Mouse (Mus musculus) heart, adult 10 weeks (tissue): ENCODE results near the gene Qrfp. TPM values are rescaled to one million over a fixed set of nuclear protein-coding genes. Genes with fewer than 3 reads are reported as not detected.

Source experiments
- polyA plus RNA-seq: library from polyadenylated mRNA; stranded (reverse); fragments of 350-450 nt; fragmentation: Illumina TruSeq; extraction: RNeasy Lipid Tissue Mini Kit (QIAGEN cat#74804); gene quantifications from one replicate; pipeline ENCODE4 v1.2.3, GENCODE M21; 2014; ENCODE audit warnings: low read depth, low replicate concordance

The Qrfp gene
- not detected for polyA plus RNA-seq

DNA sequence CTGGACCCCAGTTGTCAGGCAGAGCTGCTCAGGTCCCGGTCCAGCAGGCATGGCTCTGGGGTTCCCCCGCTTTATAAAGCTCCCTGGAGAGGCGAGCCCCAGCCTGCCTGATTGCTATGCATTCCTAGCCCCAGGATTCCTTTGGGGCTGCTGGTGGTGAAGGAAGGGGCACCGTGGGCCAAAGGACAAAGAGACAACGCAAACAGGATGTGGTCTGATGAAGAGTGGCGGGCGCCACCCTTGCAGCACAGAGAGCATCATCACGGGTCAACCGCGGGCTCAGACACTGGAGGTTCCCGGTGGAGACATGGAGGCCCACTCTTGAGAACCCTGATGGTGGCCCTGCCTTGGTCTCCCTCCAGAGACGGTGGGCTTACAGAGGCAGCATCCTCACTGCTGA is at the start of gene Qrfp:
Qrfp (minus strand) TSS at position 137 of the 400 bp plus-strand sequence.

DNA sequence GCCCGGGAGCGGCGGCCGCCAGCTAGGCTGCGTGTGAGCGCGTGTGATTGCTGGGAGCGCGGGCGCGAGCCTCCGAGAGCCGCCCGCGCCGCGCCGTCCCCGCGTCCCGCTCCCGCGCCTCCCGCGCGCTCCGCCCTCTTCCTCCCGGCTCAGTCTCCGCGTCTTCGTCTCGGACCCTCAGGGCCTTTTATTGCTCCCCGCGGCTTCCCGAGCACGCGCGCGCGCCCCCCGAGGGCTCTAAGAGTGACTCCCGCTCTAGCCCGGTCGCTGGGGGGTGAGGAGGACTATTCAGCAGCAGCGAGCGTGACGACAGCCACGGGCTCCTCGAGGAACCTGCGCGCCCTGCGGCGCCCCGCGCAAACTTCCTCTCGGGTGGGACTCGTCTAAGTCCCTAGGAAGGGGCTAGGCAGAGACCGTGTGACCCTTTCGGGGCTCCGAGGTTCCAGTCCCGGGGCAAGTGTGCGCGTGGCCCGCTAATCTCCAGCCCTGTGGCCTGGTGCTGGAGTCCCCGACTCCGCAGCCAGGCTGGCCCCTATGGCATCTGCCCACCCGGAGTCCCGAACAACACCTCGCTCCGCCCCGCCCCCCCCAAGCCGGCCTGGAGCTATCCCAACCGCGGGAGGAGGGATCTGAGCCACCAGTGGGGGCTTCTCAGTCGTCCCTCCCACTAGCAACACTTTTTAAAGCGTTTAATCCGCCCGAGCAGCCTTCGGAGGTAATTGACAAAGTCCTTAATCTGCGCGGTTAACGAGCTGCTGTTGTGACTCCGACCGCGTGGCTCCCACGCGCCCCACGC is 35.7 kb upstream of the Qrfp start, which contains the start of gene Fibcd1:
Fibcd1 (minus strand) TSS at position 110 of the 796 bp plus-strand sequence.

Other genes with a start within 250 kb of the Qrfp start
- gene Fubp3, start 237.9 kb downstream of the Qrfp start, polyA plus RNA-seq: 10.9 TPM
- not detected for gene Prdm12, start 170.5 kb downstream of the Qrfp start, polyA plus RNA-seq
- 16.3 TPM for gene Exosc2, start 139.9 kb downstream of the Qrfp start, polyA plus RNA-seq
- 31.3 TPM for gene Abl1, start 122.2 kb downstream of the Qrfp start, polyA plus RNA-seq
- not detected for gene Fibcd1, start 35.4 kb upstream of the Qrfp start, polyA plus RNA-seq
- 0.68 TPM for gene Lamc3, start 76.7 kb upstream of the Qrfp start, polyA plus RNA-seq
- 3.6 TPM for gene Aif1l, start 139.6 kb upstream of the Qrfp start, polyA plus RNA-seq
- 13.7 TPM for gene Nup214, start 163.9 kb upstream of the Qrfp start, polyA plus RNA-seq